9 mouse cellular contexts compared by ENCODE assay signal in genomic region chr10:8945195-8945751, GRCm38 (mm10). TPM values are rescaled to one million over a fixed set of nuclear protein-coding genes. Genes with fewer than 3 reads are reported as not detected.
DNase-seq lines count a peak whose midpoint lies in the region; ATAC-seq and TF ChIP-seq lines count a peak whose summit lies in the region.
"Had no signal": no experiment of that assay in that cellular context is flagged by ENCODE, and none has a peak within 500 bp of the region (broad histone marks: within the 10 kb centered on the region; RNA-seq: fewer than 3 reads in every experiment).

No protein-coding gene starts in this region.

- DNase-seq in kidney, adult 9 months: no peak
- peak; percentile 37 for DNase-seq in neural tube, embryonic 10.5 days (ENCODE audit: extremely low spot score, low spot score)
- no peak for DNase-seq in cerebellum, adult 8-10 months
- DNase-seq in layer of hippocampus, postnatal 36 days: no peak
- no peak for DNase-seq in forebrain, postnatal 0 days
- DNase-seq: right cerebral cortex, postnatal 14 days had no signal

- peaks cover under 1% of the 10 kb centered on the region; the same call in 1 of the 2 replicates for H3K4me1 ChIP-seq in kidney, embryonic 14.5 days (ENCODE audit: control insufficient read depth, insufficient read depth, low read length)
- peaks cover 18% of the 10 kb centered on the region for H3K4me1 ChIP-seq in embryonic facial prominence, embryonic 13.5 days
- H3K4me1 ChIP-seq in intestine, postnatal 0 days (replicated peaks; ENCODE audit: control insufficient read depth, insufficient read depth, low read length): no peaks in the 10 kb centered on the region
- H3K4me1 ChIP-seq in forebrain, postnatal 0 days (ENCODE audit: insufficient read depth): no peaks in the 10 kb centered on the region

- H3K9ac ChIP-seq in kidney, embryonic 14.5 days (ENCODE audit: low read depth, low read length): no peak overlapping the region
- H3K9ac ChIP-seq in embryonic facial prominence, embryonic 13.5 days: peak overlapping the region; percentile 53
- no peak overlapping the region for H3K9ac ChIP-seq in intestine, postnatal 0 days (ENCODE audit: low read depth, low read length)
- H3K9ac ChIP-seq in forebrain, postnatal 0 days: no peak overlapping the region

- no peaks in the 10 kb centered on the region for H3K36me3 ChIP-seq in kidney, embryonic 14.5 days (ENCODE audit: control insufficient read depth, insufficient read depth, low read length)
- no peaks in the 10 kb centered on the region for H3K36me3 ChIP-seq in embryonic facial prominence, embryonic 13.5 days
- H3K36me3 ChIP-seq in intestine, postnatal 0 days (ENCODE audit: control insufficient read depth, insufficient read depth): no peaks in the 10 kb centered on the region
- H3K36me3 ChIP-seq in forebrain, postnatal 0 days (ENCODE audit: insufficient read depth): no peaks in the 10 kb centered on the region

- no peak for TF ChIP-seq CTCF in intestine, postnatal 0 days (IDR thresholded peaks at IDR 0.05; ENCODE audit: low read depth)
- TF ChIP-seq CTCF in forebrain, postnatal 0 days (IDR thresholded peaks at IDR 0.05; ENCODE audit: low read depth): no peak

- ATAC-seq in kidney, embryonic 14.5 days (ENCODE audit: low FRiP score, low TSS enrichment): peak; percentile 64; the same call in 1 of the 2 replicates
- ATAC-seq in embryonic facial prominence, embryonic 13.5 days (ENCODE audit: insufficient number of reproducible peaks, insufficient read depth, low FRiP score, low TSS enrichment, low read depth): 0 out of 2 replicates have a peak, but pooled peaks have one; percentile 37
- no peak for ATAC-seq in intestine, postnatal 0 days
- ATAC-seq in forebrain, postnatal 0 days: no peak

- H3K27me3 ChIP-seq in kidney, embryonic 14.5 days (ENCODE audit: control insufficient read depth, insufficient read depth, low read length): no peaks in the 10 kb centered on the region
- no peaks in the 10 kb centered on the region for H3K27me3 ChIP-seq in embryonic facial prominence, embryonic 13.5 days
- no peaks in the 10 kb centered on the region for H3K27me3 ChIP-seq in intestine, postnatal 0 days (replicated peaks; ENCODE audit: control insufficient read depth, insufficient read depth, low read length)
- H3K27me3 ChIP-seq in forebrain, postnatal 0 days (ENCODE audit: insufficient read depth, low read length): no peaks in the 10 kb centered on the region

- H3K4me2 ChIP-seq in kidney, embryonic 14.5 days (replicated peaks; ENCODE audit: low read depth, low read length): peak overlapping the region; percentile 11; the same call in 1 of the 2 replicates
- H3K4me2 ChIP-seq in embryonic facial prominence, embryonic 13.5 days: peak overlapping the region; percentile 57
- peak overlapping the region; percentile 33 for H3K4me2 ChIP-seq in intestine, postnatal 0 days (replicated peaks; ENCODE audit: low read depth)
- no peak overlapping the region for H3K4me2 ChIP-seq in forebrain, postnatal 0 days (ENCODE audit: low read depth)

- H3K9me3 ChIP-seq in kidney, embryonic 14.5 days (ENCODE audit: control insufficient read depth, low read length): no peaks in the 10 kb centered on the region
- H3K9me3 ChIP-seq in embryonic facial prominence, embryonic 13.5 days: no peaks in the 10 kb centered on the region
- no peaks in the 10 kb centered on the region for H3K9me3 ChIP-seq in intestine, postnatal 0 days (ENCODE audit: control insufficient read depth)
- no peaks in the 10 kb centered on the region for H3K9me3 ChIP-seq in forebrain, postnatal 0 days (ENCODE audit: low read length)

- H3K27ac ChIP-seq in kidney, embryonic 14.5 days (ENCODE audit: low read depth, low read length): peak overlapping the region; percentile 48; the same call in 1 of the 2 replicates
- peak overlapping the region; percentile 88 for H3K27ac ChIP-seq in embryonic facial prominence, embryonic 13.5 days
- peak overlapping the region; percentile 2; the same call in 1 of the 2 replicates for H3K27ac ChIP-seq in intestine, postnatal 0 days (ENCODE audit: low read depth, low read length)
- H3K27ac ChIP-seq in forebrain, postnatal 0 days (ENCODE audit: low read depth, low read length): no peak overlapping the region

- peak overlapping the region; percentile 0; the same call in 1 of the 2 replicates for H3K4me3 ChIP-seq in kidney, embryonic 14.5 days (ENCODE audit: low read length)
- H3K4me3 ChIP-seq in embryonic facial prominence, embryonic 13.5 days: peak overlapping the region; percentile 30
- H3K4me3 ChIP-seq in intestine, postnatal 0 days (ENCODE audit: low read depth, low read length): 0 out of 2 replicates have a peak overlapping the region, but pooled peaks have one; percentile 3
- H3K4me3 ChIP-seq in forebrain, postnatal 0 days (ENCODE audit: low read depth, low read length): no peak overlapping the region

- WGBS in kidney, embryonic 14.5 days: 42% methylated on average over 17 of the region's 17 CpGs
- WGBS in embryonic facial prominence, embryonic 13.5 days: 12% methylated on average over 17 of the region's 17 CpGs
- WGBS in intestine, postnatal 0 days: 57% methylated on average over 17 of the region's 17 CpGs
- WGBS in forebrain, postnatal 0 days: 75% methylated on average over 17 of the region's 17 CpGs

RNA-seq across cellular contexts. Expression of gene Sash1, which starts 59.4 kb away (rescaled TPM):
- 5.5 and 6.5 TPM in 2 replicates for polyA plus RNA-seq in kidney, embryonic 14.5 days (2014; fragmentation: Nextera tagmentation; extraction: Ambion mirVana)
- polyA plus RNA-seq in embryonic facial prominence, embryonic 13.5 days (2015; fragmentation: Nextera tagmentation; extraction: Ambion mirVana): 5.9 and 7.5 TPM in 2 replicates
- polyA plus RNA-seq in intestine, postnatal 0 days (2015; fragmentation: Nextera tagmentation; extraction: Ambion mirVana): 2.8 and 5.1 TPM in 2 replicates
- total RNA-seq in layer of hippocampus, postnatal 36 days (2021): 10 to 100 TPM; 79.8 to 81.5 TPM
- 24.8 and 33.3 TPM in 2 replicates for total RNA-seq in forebrain, postnatal 0 days (2014; rRNA removed)
- 2.2 and 3.6 TPM in 2 replicates for polyA plus RNA-seq in forebrain, postnatal 0 days (2015; fragmentation: Nextera tagmentation; extraction: Ambion mirVana)

Comparison
In these comparisons a context has a peak if more than half of its experiments do, and no peak if none do; other contexts are left out.
1. ATAC-seq: peak in kidney, embryonic 14.5 days (single experiment) and embryonic facial prominence, embryonic 13.5 days (single experiment); none in intestine, postnatal 0 days (single experiment) and forebrain, postnatal 0 days (single experiment).